Mouse (Mus musculus) ES-Bruce4 (cell line): ENCODE measurements around the gene Vsir. TPM values are rescaled to one million over a fixed set of nuclear protein-coding genes. Genes with fewer than 3 reads are reported as not detected.

Source experiments
- H3K27ac ChIP-seq: 2 replicates; pipeline ENCODE4 v1.5.1; 2012; ENCODE audit warnings: low read length, inconsistent platforms; ENCODE audit not compliant: insufficient read depth
- H3K27me3 ChIP-seq: 2 replicates; pipeline ENCODE4 v1.6.1; 2012; ENCODE audit warnings: mild to moderate bottlenecking, low read length, inconsistent platforms; ENCODE audit not compliant: control insufficient read depth, poor library complexity, insufficient read depth, severe bottlenecking
- H3K36me3 ChIP-seq: 2 replicates; pipeline ENCODE4 v1.6.1; 2012; ENCODE audit warnings: inconsistent platforms, mild to moderate bottlenecking, low read length, moderate library complexity; ENCODE audit not compliant: control insufficient read depth, poor library complexity, insufficient read depth, severe bottlenecking
- H3K4me1 ChIP-seq: one replicate; pipeline ENCODE4 v1.8.1; 2011; ENCODE audit warnings: low read length; ENCODE audit not compliant: control insufficient read depth, insufficient read depth
- H3K4me3 ChIP-seq: 2 replicates; pipeline ENCODE4 v1.5.1; 2011; ENCODE audit warnings: low read depth, mild to moderate bottlenecking, low read length
- H3K9ac ChIP-seq: 2 replicates; pipeline ENCODE4 v1.6.1; 2012; ENCODE audit warnings: low read depth, mild to moderate bottlenecking, inconsistent platforms; ENCODE audit not compliant: poor library complexity, severe bottlenecking
- H3K9me3 ChIP-seq: replicated peaks from 2 replicates; pipeline ENCODE4 v1.6.1; 2012; ENCODE audit warnings: mild to moderate bottlenecking, low read length, inconsistent platforms; ENCODE audit not compliant: control insufficient read depth, poor library complexity, insufficient read depth, severe bottlenecking
- CTCF ChIP-seq: IDR thresholded peaks from one replicate; pipeline ENCODE4 v1.8.1; 2011; ENCODE audit warnings: low read depth, low read length
- EP300 ChIP-seq: IDR thresholded peaks from 2 replicates; pipeline ENCODE4 v1.6.1; 2011; ENCODE audit warnings: low read depth, low read length; ENCODE audit not compliant: insufficient read depth
- POLR2A ChIP-seq: IDR thresholded peaks from one replicate; pipeline ENCODE4 v1.8.1; 2011; ENCODE audit warnings: low read length; ENCODE audit not compliant: insufficient read depth
- polyA plus RNA-seq: library from polyadenylated mRNA; stranded (reverse); fragments of >200 nt; gene quantifications from 2 replicates; pipeline ENCODE4 v1.2.4, GENCODE M21; 2011; ENCODE audit warnings: low read depth; ENCODE audit not compliant: missing spikeins, insufficient read depth, insufficient read length

Vsir gene
- polyA plus RNA-seq, 1 experiment: 4.5 TPM

GRCm38 (mm10) chr10:60369405-60369804 is 22.8 kb downstream of the Vsir start:
- TF ChIP-seq CTCF: no peak
- no peak for TF ChIP-seq EP300
- TF ChIP-seq POLR2A: no peak
- no peaks in the 10 kb centered on the region for H3K27me3 ChIP-seq
- no peaks in the 10 kb centered on the region for H3K36me3 ChIP-seq
- H3K4me3 ChIP-seq: no peak overlapping the region
- H3K4me1 ChIP-seq: no peaks in the 10 kb centered on the region
- H3K27ac ChIP-seq: no peak overlapping the region
- no peaks in the 10 kb centered on the region for H3K9me3 ChIP-seq
- no peak overlapping the region for H3K9ac ChIP-seq

- Histone ChIP-seq H3K27ac (no peak overlapping the region), H3K9ac (no peak overlapping the region), H3K9me3 (no peaks in the 10 kb centered on the region), H3K27me3 (no peaks in the 10 kb centered on the region), H3K4me1 (no peaks in the 10 kb centered on the region), H3K36me3 (no peaks in the 10 kb centered on the region), H3K4me3 (no peak overlapping the region)
- TF ChIP-seq POLR2A (no peak), CTCF (no peak), EP300 (no peak)
These were observed 23.4 kb downstream of the Vsir start for GRCm38 (mm10) chr10:60370098-60370497.

GRCm38 (mm10) chr10:60370601-60371061 is 24.0 kb downstream of the Vsir start:
- TF ChIP-seq CTCF (no peak), POLR2A (no peak), EP300 (no peak)
- Histone ChIP-seq H3K27ac (no peak overlapping the region), H3K9ac (no peak overlapping the region), H3K9me3 (no peaks in the 10 kb centered on the region), H3K27me3 (no peaks in the 10 kb centered on the region), H3K36me3 (no peaks in the 10 kb centered on the region), H3K4me1 (no peaks in the 10 kb centered on the region), H3K4me3 (no peak overlapping the region)

- Histone ChIP-seq H3K4me1 (no peaks in the 10 kb centered on the region), H3K27me3 (no peaks in the 10 kb centered on the region), H3K4me3 (no peak overlapping the region), H3K9ac (no peak overlapping the region), H3K9me3 (no peaks in the 10 kb centered on the region), H3K27ac (no peak overlapping the region), H3K36me3 (no peaks in the 10 kb centered on the region)
- no peak for TF ChIP-seq EP300
- TF ChIP-seq CTCF: no peak
- no peak for TF ChIP-seq POLR2A
These were observed 25.1 kb downstream of the Vsir start for GRCm38 (mm10) chr10:60371596-60372386.

- no peak for TF ChIP-seq CTCF
- Histone ChIP-seq H3K36me3 (no peaks in the 10 kb centered on the region), H3K27ac (no peak overlapping the region), H3K4me1 (no peaks in the 10 kb centered on the region), H3K9ac (no peak overlapping the region), H3K9me3 (no peaks in the 10 kb centered on the region), H3K4me3 (no peak overlapping the region), H3K27me3 (no peaks in the 10 kb centered on the region)
These were observed 26.9 kb downstream of the Vsir start for GRCm38 (mm10) chr10:60373543-60373936.

- H3K4me3 ChIP-seq: no peak overlapping the region
- H3K9me3 ChIP-seq: no peaks in the 10 kb centered on the region
- TF ChIP-seq POLR2A (no peak), EP300 (no peak), CTCF (no peak)
- H3K9ac ChIP-seq: no peak overlapping the region
- H3K27me3 ChIP-seq: no peaks in the 10 kb centered on the region
- no peak overlapping the region for H3K27ac ChIP-seq
- no peaks in the 10 kb centered on the region for H3K4me1 ChIP-seq
- no peaks in the 10 kb centered on the region for H3K36me3 ChIP-seq
These were observed 27.4 kb downstream of the Vsir start for GRCm38 (mm10) chr10:60373937-60374578.
